Mouse (Mus musculus): ENCODE data around the gene Glce. TPM values are rescaled to one million over a fixed set of nuclear protein-coding genes. Genes with fewer than 3 reads are reported as not detected.

The Glce gene
- total RNA-seq, 2 experiments from 2014 or later, result 8.4 to 8.5 TPM

DNA sequence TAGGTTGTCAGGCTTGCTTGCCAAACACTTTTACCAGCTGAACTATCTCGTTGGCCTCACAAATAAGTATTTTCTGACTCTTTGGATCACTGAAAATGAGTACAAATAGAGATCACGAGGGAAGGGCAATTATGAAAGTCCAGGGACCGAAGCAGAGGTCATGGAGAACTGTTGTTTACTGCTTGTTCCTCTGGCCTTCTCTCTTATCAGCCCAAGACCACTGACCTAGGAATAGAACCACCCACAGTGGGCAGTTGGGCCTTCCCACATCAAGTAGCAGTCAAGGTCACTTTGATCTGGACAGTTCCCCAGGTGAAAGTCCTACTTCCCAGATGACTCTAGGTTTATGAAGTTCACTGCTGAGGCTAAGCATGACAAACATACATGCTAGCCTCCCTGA, 80.3 kb downstream of the Glce start:
- no peak for ATAC-seq (replicated peaks; ENCODE audit: low FRiP score, low TSS enrichment, poor library complexity, severe bottlenecking)

DNA sequence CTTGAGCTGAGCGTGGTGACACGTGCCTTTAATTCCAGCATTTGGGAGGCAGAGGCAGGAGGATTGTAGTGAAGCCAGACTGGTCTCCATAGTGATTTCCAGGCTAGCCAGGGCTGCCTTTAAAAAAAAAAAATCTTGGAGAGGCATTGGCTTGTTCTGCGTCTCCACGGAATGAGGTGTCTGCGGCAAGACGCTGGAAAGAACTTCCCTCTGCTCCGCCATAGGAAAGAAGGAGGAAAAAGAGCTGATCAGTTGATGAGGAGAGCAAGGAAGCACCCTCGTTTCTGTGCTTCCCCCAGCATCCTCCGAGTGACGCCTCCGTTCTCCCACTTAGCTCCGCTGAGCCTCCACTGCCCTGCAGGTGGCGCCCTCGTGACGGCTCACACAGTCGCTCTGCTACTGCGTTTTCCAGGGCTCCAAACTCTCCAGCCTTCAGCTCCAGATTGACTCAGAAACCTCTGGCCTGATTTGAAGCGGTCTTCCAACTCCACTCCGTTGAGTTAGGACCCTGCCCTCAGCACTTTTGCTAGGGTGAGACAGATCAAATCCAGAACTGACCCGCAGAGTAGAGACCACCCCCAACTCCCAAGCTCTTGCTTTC, 82.3 kb downstream of the Glce start:
- peak; percentile 94 for ATAC-seq (replicated peaks; ENCODE audit: low FRiP score, low TSS enrichment, poor library complexity, severe bottlenecking)

DNA sequence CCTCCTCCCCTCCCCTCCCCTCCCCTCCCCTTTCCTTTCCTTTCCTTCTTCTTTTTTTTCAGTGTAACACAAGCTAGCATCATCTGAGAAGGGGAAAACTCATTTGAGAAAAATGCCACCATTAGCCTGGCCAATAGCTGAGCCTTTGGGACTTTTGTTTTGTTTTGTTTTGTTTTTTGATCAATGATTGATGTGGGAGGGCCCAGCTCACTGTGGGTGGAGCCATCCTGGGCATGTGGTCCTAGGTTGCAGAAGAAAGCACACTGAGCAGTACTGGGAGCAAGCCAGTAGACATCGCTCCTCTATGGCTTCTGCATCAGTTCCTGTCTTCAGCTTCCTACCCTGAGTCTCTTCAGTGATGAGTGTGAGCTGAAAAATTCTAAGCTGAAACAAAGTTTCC, 86.6 kb downstream of the Glce start:
- no peak for ATAC-seq (replicated peaks; ENCODE audit: low FRiP score, low TSS enrichment, poor library complexity, severe bottlenecking)

DNA sequence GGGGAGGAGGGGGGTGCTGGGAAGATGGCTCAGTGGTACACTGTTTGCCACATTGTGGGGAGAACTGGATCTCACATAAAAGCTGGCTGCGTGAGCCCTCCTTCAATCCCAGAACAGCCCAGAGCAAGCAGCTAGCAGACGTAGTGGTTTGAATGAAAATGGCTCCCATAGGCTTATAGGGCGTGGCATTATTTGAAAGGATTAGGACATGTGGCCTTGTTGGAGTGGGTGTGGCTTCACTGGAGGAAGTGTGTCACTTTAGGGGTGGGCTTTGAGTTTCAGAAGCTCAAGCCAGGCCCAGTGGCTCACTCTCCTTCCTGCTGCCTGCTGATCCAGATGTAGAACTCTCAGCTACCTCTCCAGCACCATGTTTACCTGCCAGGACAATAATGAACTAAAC, 90.2 kb downstream of the Glce start:
- ATAC-seq (replicated peaks; ENCODE audit: low FRiP score, low TSS enrichment, poor library complexity, severe bottlenecking), result no peak

DNA sequence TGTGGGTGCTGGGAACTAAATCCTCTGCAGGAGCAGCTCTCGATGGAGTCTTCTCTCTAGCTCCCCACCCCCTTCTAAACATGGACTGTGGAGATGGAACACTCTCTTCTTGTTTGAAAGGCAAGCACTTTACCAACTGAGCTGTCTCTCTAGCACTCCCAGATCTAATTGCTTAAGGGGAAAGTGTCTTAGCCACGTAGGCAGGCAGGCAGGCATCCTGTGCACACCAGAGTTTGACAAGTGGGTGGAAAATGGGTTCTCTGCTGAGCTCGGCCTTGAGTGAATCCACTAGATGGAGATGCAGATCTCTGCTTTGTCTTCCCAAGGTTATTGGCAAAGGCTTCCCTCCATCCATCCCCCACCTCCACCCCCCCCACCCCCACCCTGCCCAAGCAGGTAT, 94.4 kb downstream of the Glce start:
- no peak for ATAC-seq (replicated peaks; ENCODE audit: low FRiP score, low TSS enrichment, poor library complexity, severe bottlenecking)

DNA sequence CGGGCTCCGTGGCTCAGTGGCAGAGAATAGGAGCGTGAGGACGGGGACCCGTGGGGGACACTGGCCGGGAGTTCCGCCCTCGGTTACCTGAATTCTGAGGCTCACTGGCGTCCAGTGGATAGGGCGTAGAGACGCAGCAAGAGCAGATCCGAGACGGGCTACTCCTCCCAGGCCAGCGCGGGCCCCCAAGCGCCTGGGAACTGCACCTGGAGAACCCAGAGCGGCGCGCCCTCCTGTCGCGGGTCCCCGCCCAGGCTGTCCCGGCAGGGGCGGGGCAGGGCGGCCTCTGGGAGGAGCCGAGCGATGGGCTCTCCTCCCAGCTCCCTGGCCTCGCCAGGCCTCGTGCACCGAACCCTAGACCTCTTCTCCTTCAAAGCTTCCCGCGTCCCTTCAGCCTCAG, 95.9 kb downstream of the Glce start, which contains the start of gene Paqr5:
Gene Paqr5 (minus strand): TSS at position 257 of the 400 bp plus-strand sequence.
- ATAC-seq (replicated peaks; ENCODE audit: low FRiP score, low TSS enrichment, poor library complexity, severe bottlenecking), result peak; percentile 93

DNA sequence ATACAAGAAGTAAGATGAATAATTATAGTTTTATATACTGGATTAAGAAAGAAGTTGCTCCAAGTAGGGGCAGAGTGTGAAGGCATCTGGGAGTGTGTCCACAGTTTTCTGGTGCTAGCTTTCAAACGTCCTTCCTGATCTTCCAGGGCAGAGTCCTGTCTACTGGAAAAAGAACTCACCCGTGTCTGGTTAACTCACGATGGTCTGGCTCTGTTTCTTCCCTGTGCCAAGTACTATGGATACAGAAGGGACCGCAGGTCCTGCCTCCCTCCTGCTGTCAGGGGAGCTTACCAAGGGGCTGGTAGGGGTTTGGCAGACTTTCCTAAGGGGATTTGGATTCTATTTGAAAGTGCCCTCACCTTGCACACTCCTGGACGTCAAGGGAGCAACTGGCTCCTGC, 97.4 kb downstream of the Glce start:
- no peak for ATAC-seq (replicated peaks; ENCODE audit: low FRiP score, low TSS enrichment, poor library complexity, severe bottlenecking)

DNA sequence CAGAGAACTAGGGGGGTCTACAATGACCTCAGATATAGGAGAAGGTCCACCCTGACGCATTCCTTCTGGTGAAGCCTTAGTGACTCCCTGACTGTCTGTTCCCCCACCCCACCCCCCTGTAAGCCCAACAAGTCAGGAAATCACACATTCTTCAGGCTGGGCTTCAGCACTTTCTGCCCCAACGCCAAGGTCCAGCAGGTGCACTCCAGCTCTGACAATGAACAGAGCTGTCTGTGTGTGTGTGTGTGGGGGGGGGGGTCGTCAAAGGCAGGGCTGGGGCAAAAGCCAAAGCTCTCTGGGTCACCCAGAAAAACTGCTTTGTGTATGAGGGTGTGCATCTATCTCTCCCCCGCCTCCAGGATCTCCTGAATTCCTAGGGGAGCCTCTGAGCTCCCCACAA, 98.6 kb downstream of the Glce start:
- no peak for ATAC-seq (replicated peaks; ENCODE audit: low FRiP score, low TSS enrichment, poor library complexity, severe bottlenecking)

DNA sequence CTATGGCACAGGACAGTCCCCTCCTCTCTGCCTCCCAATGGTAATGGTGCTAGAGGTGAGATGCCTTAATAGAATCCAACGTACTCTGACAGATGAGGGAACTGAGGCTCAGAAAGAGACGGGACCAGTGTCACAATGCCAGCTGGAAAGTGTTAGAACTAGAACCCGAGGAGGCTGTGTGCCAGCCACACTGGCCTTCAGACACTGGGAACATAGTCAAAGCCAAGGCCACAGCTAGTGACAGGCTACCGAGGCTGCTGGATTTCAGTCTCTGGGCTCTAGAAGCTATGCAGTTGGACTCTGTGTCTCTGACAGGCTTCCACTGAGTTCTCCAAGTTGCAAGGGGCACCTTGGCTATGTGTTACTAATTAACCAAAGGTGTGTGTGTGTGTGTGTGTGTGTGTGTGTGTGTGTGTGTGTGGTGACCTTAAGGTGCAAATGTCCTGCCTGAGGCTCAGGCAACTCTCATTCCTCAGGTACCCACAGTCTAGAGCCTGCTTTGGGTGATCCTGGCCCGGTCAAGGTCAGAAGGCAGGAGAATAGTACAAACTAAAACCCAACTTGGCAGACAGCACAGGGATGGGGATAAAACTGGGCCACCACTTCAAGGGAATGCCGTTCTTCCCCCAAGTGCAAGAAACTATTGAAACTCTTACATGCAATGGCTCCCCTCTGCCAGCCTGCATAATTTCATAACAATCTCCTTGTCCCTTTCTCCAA, 99.3 kb downstream of the Glce start:
- no peak for ATAC-seq (replicated peaks; ENCODE audit: low FRiP score, low TSS enrichment, poor library complexity, severe bottlenecking)

DNA sequence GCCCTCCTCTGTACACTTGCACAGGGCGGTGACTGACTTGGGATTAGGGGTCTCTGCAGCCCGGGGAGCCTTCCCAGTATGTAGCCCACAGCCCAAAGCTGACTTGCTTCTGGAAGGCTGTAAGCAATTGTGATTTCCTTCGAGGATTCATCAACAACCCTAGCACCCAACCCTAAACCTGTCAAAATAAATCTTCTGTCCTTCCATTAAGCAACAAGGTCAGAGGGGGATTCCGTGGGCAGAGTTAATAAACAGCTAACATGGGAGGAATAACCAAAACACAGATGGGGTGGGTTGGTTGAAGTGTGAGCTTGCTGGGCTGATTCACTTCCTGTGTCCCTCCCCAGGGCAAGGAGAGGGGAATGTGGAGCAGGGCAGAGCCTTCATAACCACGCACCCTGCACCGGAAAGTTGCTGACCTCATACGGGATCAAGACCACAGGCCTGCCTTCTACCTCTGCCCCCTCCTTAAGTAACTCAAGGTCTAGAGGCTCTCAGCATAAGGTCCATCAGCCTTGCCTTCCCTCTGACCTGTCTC, 100.8 kb downstream of the Glce start:
- no peak for ATAC-seq (replicated peaks; ENCODE audit: low FRiP score, low TSS enrichment, poor library complexity, severe bottlenecking)

DNA sequence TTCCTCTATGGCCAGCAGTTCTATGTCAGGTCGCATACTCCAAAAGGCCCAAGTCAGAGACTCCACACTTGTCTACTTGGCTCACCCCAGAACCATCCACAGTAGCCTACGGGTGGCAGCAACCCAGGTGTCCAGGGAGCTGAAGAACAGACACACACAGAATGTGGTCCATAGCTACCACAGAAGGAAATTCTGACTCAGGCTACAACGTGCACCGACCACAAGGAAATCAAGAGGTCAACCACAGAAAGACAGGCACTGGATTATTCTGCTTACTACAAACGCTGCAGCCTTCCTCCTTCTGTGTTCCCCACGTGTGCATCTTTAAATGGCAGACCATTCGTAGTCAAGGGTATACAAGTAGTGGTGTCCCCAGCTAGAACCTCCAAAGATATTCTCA, 102.2 kb downstream of the Glce start:
- no peak for ATAC-seq (replicated peaks; ENCODE audit: low FRiP score, low TSS enrichment, poor library complexity, severe bottlenecking)

DNA sequence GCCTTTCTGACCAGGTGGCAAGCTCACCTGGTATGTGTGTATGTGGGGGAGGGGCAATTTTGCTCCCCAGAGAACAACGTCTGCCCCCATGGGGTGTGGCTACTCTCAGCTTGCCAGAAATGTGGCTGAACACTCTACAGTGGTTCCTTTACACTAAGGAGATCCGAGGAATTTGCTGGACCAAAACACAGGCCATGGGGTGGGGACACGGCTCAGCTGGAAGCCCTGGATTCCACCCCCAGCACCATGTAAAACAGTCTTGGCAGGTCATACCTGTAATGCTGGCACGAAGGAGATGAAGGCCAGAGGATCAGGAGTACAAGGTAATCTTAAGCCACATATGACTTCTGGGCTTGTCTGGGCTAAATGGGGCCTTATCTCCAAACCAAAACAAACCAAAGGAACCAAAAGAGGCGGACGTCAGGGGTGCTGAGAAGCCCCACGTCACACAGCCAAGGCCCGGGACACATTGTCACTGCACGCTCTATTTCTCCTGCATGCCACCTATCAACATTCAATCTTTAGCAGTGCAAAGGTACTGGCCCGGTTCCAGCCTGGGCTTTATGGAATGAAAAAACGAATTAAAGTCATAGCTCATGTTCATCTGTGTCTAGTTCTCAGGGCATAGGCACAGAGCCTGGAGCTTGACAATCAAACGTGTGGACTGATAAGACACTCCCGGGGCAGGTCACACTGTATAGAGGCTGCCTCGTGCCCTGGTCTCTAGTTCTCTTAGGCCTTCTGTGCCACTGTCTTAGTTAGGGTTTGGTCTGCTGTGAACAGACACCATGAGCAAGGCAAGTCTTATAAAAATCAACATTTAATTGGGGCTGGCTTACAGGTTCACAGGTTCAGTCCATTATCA, 104.0 kb downstream of the Glce start:
- ATAC-seq (replicated peaks; ENCODE audit: low FRiP score, low TSS enrichment, poor library complexity, severe bottlenecking), result peak; percentile 64

DNA sequence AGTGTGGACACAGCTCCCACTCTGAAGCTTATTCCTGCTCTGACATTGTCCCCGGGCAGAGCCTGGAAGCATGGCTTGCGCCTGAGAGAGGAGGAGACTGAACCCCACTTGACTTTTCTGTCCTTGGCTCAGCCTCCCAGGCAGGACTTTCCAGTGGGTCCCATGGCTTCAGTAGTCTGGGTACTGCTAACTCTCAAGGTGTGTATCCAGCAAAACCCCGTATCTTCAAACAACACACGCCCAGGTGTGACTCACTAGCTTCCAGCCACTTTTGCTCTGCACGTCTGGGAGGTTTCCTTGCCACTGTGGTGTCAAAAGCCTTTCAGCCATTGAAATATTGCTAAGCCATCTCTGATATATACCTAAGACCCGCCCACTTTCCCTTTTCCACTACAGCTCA, 105.1 kb downstream of the Glce start:
- no peak for ATAC-seq (replicated peaks; ENCODE audit: low FRiP score, low TSS enrichment, poor library complexity, severe bottlenecking)

DNA sequence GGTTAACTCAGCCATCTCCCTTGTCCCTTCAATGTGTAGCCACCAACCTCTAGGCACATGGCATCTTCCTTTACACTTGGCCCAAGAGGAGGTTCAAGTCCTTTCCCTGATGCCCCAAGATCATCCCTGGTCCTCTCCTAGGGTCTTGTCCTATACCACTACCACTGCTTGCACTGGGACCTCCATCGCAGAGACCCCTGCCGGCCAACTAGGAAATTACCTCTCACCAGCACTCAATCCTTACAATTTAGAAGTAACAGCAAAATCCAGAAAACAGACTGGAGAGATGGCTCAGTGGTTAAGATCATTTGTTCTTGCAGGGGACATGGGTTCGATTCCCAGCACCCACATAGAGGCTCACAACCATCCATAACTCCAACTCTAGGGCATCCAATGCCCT, 107.0 kb downstream of the Glce start:
- no peak for ATAC-seq (replicated peaks; ENCODE audit: low FRiP score, low TSS enrichment, poor library complexity, severe bottlenecking)

DNA sequence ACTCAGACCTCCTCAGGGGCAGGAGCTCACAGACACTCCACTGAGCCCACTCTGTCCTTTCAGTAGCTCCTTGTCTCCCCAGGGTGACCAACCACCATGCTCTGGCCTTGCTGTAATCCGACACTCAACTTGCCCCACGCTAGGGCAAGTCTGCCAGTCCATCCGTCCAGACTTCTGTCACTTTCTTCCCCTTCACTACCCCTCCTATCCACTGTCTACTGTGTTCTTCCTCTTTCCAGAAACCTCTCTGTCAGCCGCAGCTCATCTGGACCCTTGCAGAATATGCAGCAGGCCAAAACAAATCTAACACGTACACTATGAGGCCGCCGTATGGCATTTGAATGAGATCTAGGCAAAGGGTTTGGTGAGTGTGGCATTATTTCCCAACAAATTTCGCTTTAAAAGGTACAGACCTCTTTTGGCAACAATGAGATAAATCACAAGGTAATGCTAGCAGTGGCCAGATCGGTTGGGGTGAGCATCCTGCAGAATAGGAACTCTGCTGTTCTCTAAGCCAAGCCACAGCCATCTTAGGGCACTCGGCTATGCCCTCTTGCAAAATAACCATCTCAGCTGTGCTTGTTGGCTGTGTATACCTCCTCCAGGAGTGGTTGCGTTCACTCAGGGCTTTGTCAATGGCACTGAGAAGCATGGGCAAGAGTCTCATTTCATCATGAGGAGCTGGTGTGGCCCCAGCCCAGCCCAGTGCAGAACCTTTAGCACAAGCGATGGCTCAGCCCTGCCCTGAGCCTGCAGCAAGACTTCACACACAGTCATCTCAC, 108.9 kb downstream of the Glce start:
- ATAC-seq (replicated peaks; ENCODE audit: low FRiP score, low TSS enrichment, poor library complexity, severe bottlenecking), result no peak

DNA sequence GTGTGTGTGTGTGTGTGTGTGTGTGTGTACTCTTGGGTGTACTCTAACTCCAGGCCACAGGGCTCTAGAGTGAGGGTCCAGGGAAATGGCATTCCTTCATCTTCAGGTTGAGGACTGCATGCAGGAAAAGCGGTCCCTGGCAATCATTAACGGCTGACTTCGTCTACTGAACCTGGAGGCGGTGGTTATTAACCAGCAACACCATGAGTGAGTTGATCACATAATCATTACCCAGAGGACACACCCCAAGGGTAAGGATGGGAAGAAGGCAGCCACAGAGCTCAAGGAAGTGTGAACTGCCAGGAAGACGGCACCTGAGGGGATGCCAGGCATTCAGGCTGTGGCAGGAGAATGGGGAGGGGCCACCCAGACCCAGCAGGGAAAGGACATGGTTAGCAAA, 114.1 kb downstream of the Glce start:
- ATAC-seq (replicated peaks; ENCODE audit: low FRiP score, low TSS enrichment, poor library complexity, severe bottlenecking), result no peak

All from megakaryocyte-erythroid progenitor cell, adult 5-6 weeks (primary cell).